Mouse (Mus musculus): ENCODE measurements around the gene Mapre3.

Gene Mapre3

DNA sequence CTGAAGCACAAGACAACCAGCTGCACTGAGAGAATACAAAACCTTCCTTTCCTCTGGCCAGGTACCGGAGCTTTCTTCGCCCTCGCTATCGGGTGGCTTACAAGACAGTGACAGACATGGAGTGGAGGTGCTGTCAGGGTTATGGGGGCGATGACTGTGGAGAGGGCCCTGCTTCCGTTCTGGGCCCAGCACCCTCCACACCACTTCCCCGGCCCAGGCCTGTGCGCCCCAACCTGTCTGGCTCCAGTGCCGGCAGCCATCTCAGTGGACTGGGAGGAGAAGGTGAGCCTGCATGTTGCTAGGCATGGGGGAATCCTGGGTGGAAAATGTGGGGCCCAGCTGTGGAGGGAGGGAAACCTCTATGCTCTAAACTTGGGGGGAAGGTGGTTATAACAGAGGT lies 101.0 kb downstream of the Mapre3 start:
- in situ Hi-C loops (cut with MboI; ENCODE audit: low sequenced_read_pairs) = no loop called here

Measured in CH12F3 (cell line).